Mouse (Mus musculus) thymus, postnatal 14 days (tissue): ENCODE results near the gene Donson.

Experiments
- DNase-seq: peaks from one replicate; pipeline ENCODE4 v3.0.0; 2021

Gene Donson

DNA sequence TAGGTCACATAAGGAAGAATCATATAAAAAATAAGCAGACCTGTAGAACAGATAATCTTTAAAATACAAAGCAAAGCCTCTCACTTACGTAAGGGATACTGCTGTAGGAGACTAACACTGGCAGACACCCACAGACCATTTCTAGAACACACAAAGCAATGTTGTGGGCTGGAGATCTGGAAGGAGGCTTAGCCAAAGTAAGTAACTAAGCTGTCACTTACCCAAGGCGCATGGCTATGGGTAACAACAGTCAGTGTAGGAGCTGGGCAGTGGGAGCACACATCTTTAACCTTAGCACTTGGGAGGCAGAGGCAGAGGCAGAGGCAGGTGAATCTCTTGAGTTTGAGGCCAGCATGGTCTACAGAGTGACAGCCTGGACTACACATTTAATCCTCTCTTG is 48.9 kb downstream of the Donson start:
- no peak for DNase-seq

GRCm38 (mm10) chr16:91639161-91639560 is 49.4 kb downstream of the Donson start:
- no peak for DNase-seq

- DNase-seq, result no peak
These were observed 54.9 kb downstream of the Donson start for GRCm38 (mm10) chr16:91633641-91634040.

DNA sequence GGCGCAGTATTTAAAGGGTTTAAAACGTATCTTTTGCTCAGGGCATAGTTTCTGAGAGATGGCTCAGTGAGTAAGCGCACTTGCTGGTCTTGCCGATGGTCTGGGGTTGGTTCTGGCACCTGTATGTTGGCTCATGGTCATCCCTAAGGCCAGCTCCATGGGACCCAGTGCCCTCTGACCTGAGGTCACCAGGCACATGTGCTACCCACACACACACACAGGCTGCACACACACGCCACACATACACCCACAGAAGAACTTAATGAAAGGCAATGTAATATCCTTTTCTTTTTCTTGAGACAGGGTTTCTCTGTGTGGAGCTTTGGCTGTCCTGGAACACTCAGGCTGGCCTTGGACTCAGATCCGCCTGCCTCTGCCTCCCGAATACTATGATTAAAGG is 55.6 kb downstream of the Donson start:
- no peak for DNase-seq

GRCm38 (mm10) chr16:91632439-91632838 is 56.1 kb downstream of the Donson start:
- no peak for DNase-seq

- no peak for DNase-seq
These were observed 58.0 kb downstream of the Donson start for GRCm38 (mm10) chr16:91630584-91630983.

GRCm38 (mm10) chr16:91629749-91630148 is 58.8 kb downstream of the Donson start:
- DNase-seq, result no peak

DNA sequence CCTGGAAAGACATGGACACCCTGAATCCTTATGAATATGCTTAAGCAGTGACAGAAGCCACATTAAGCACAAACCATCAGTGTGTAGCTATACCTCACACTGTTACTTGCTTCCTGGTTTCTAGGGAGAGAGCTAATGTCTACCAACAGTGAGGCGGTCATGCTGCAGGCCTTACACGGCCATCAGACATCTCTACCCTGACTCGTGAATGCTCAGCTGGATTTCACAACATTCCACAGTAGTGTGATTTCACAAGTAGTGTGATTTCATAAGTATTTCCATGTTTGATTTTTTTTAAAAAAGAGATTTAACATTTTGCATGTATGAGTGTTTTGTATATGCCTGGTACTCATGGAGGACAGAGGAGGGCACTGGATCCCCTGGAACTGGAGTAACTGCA is 59.9 kb downstream of the Donson start:
- DNase-seq, result no peak

- no peak for DNase-seq
These were observed 60.7 kb downstream of the Donson start for GRCm38 (mm10) chr16:91627831-91628230.
